Mouse (Mus musculus) midbrain, embryonic 16.5 days (tissue): Measurements from ENCODE around the gene Olfr1535. TPM values are rescaled to one million over a fixed set of nuclear protein-coding genes. Genes with fewer than 3 reads are reported as not detected.

Experiments
- ATAC-seq: fragments of 200-750 bp; cut with Nextera tagmentation; 2 replicates; pipeline ENCODE4 v1.8.0; 2017; ENCODE audit warnings: moderate TSS enrichment
- H3K27ac ChIP-seq: fragments of 300-500 bp; sonication (generic); 2 replicates; pipeline ENCODE4 v1.5.1; 2014; ENCODE audit warnings: mild to moderate bottlenecking, low read length, mixed read lengths
- H3K27me3 ChIP-seq: fragments of 300-500 bp; sonication (generic); 2 replicates; pipeline ENCODE4 v1.6.1; 2014; ENCODE audit warnings: low read depth, low read length, mixed read lengths; ENCODE audit not compliant: control insufficient read depth, insufficient read depth
- H3K36me3 ChIP-seq: fragments of 300-500 bp; sonication (generic); 2 replicates; pipeline ENCODE4 v1.6.1; 2014; ENCODE audit warnings: mild to moderate bottlenecking, low read length, moderate library complexity, mixed read lengths; ENCODE audit not compliant: control insufficient read depth, insufficient read depth
- H3K4me1 ChIP-seq: fragments of 300-500 bp; sonication (generic); 2 replicates; pipeline ENCODE4 v1.6.1; 2014; ENCODE audit warnings: mild to moderate bottlenecking, low read length, mixed read lengths; ENCODE audit not compliant: control insufficient read depth, insufficient read depth
- H3K4me2 ChIP-seq: fragments of 300-500 bp; sonication (generic); 2 replicates; pipeline ENCODE4 v1.6.1; 2014; ENCODE audit warnings: mild to moderate bottlenecking, low read length, mixed read lengths
- H3K4me3 ChIP-seq: fragments of 300-500 bp; sonication (generic); 2 replicates; pipeline ENCODE4 v1.5.1; 2014; ENCODE audit warnings: low read depth, mild to moderate bottlenecking, low read length, moderate library complexity, mixed read lengths
- H3K9ac ChIP-seq: fragments of 300-500 bp; sonication (generic); 2 replicates; pipeline ENCODE4 v1.6.1; 2014; ENCODE audit warnings: low read depth, low read length, mixed read lengths
- H3K9me3 ChIP-seq: fragments of 300-500 bp; sonication (generic); replicated peaks from 2 replicates; pipeline ENCODE4 v1.6.1; 2014; ENCODE audit warnings: mild to moderate bottlenecking, low read length, mixed read lengths; ENCODE audit not compliant: control insufficient read depth, poor library complexity, severe bottlenecking
- WGBS: fragments of 180-500 bp; shearing (Covaris S2); extraction: QIAGEN DNeasy Blood & Tissue Kit; methylation state at CpG from one replicate; pipeline ENCODE4 v1.1.7; 2014; 5-methylcytosine and 5-hydroxymethylcytosine counted together
- polyA plus RNA-seq: library from polyadenylated mRNA; unstranded; fragments of >200 nt; fragmentation: Nextera tagmentation; extraction: Ambion mirVana; gene quantifications from 2 replicates; pipeline ENCODE4 v1.2.1, GENCODE M21; 2015

The Olfr1535 gene
- not detected in 2 replicates for polyA plus RNA-seq

DNA sequence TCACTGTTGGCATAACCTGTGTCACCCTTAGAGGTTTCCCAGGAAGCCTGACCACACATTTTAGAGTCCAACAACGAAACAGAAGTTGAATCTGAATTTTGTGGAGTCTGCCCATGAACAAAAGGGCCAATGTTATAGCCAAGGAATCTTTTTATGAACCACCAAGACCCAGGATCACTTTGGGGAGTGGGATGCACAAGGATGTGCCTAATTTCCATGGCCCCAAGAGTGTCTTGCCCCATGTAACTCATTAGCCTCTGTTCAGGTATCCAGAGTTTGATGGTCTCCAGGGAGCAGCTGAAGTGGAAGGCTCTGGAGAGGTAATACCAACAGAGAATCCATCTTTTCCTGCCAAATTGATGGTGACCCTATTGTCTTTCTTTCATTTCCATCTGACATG lies at the start of gene Olfr1535:
Gene Olfr1535 (minus strand): TSS at position 101 of the 400 bp plus-strand sequence.
- no peak within 1 kb of the TSS for H3K27ac ChIP-seq
- no peaks in the 10 kb centered on the region for H3K27me3 ChIP-seq
- no peaks in the 10 kb centered on the region for H3K4me1 ChIP-seq
- ATAC-seq, result no peak
- 66% methylated on average over 1 of the region's 1 CpGs for WGBS
- H3K4me3 ChIP-seq, result no peak within 1 kb of the TSS
- H3K9ac ChIP-seq, result no peak within 1 kb of the TSS
- no peak within 1 kb of the TSS for H3K4me2 ChIP-seq
- no peaks in the 10 kb centered on the region for H3K9me3 ChIP-seq
- no peaks in the 10 kb centered on the region for H3K36me3 ChIP-seq

GRCm38 (mm10) chr13:21591618-21592017 lies 31.9 kb upstream of the Olfr1535 start:
- no peak overlapping the region for H3K4me3 ChIP-seq
- no peak for ATAC-seq
- H3K4me2 ChIP-seq, result no peak overlapping the region
- H3K27me3 ChIP-seq, result no peaks in the 10 kb centered on the region
- no peaks in the 10 kb centered on the region for H3K36me3 ChIP-seq
- no peaks in the 10 kb centered on the region for H3K4me1 ChIP-seq
- H3K27ac ChIP-seq, result no peak overlapping the region
- WGBS, result 76% methylated on average over 2 of the region's 2 CpGs
- no peaks in the 10 kb centered on the region for H3K9me3 ChIP-seq
- no peak overlapping the region for H3K9ac ChIP-seq

DNA sequence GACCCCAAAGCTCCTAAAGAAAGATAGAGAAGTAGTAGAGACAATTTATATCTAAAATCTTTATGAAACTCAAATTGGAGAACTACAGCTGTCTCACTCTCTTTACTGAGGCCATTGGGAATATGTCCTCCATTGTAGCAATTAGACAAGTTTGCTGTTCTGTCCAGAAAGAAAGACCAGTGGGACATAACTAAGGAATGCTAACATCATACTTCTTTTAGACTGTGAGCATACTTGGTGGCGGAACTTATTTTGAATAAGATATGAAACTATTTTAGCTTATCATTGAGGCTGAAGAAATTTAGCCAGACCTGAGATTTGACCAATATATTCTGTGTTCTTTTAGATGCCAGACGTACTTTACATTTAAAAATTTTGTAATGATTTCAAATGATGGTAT lies 22.0 kb upstream of the Olfr1535 start, which contains the start of gene Olfr1364:
Gene Olfr1364 (minus strand): TSS at position 101 of the 400 bp plus-strand sequence.
- ATAC-seq, result no peak
- 96% methylated on average over 2 of the region's 2 CpGs for WGBS
- Histone ChIP-seq H3K4me3 (no peak within 1 kb of the TSS), H3K27ac (no peak within 1 kb of the TSS), H3K9me3 (no peaks in the 10 kb centered on the region), H3K36me3 (no peaks in the 10 kb centered on the region), H3K4me2 (no peak within 1 kb of the TSS), H3K27me3 (no peaks in the 10 kb centered on the region), H3K4me1 (no peaks in the 10 kb centered on the region), H3K9ac (no peak within 1 kb of the TSS)

GRCm38 (mm10) chr13:21550416-21551110 lies 9.1 kb downstream of the Olfr1535 start:
- Histone ChIP-seq H3K4me3 (no peak overlapping the region), H3K4me2 (no peak overlapping the region), H3K27ac (no peak overlapping the region), H3K27me3 (no peaks in the 10 kb centered on the region), H3K9ac (no peak overlapping the region), H3K9me3 (no peaks in the 10 kb centered on the region), H3K4me1 (no peaks in the 10 kb centered on the region), H3K36me3 (no peaks in the 10 kb centered on the region)
- ATAC-seq, result no peak
- WGBS, result 61% methylated on average over 3 of the region's 3 CpGs

DNA sequence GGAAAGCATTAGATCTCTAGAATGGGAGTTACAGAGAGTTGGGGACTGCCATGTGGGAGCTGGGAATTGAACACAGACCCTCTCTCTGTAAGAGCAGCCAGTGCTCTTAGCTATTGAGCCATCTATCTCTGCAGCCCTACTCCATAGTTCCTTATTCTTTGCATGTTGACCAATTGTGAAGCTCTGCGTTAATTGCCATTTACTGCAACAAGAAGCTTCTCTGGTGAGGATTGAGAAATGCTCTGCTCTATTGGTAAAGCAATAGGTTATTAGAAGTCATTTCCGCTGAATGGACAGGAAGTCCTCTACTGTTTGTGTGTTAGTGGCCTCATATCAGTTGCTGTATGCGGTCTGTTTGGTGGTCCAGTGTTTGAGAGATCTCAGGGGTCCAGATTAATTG lies 10.2 kb downstream of the Olfr1535 start:
- Histone ChIP-seq H3K4me1 (no peaks in the 10 kb centered on the region), H3K9ac (no peak overlapping the region), H3K4me2 (no peak overlapping the region), H3K9me3 (no peaks in the 10 kb centered on the region), H3K36me3 (no peaks in the 10 kb centered on the region), H3K27ac (no peak overlapping the region), H3K4me3 (no peak overlapping the region), H3K27me3 (no peaks in the 10 kb centered on the region)
- ATAC-seq, result no peak
- 93% methylated on average over 3 of the region's 3 CpGs for WGBS

DNA sequence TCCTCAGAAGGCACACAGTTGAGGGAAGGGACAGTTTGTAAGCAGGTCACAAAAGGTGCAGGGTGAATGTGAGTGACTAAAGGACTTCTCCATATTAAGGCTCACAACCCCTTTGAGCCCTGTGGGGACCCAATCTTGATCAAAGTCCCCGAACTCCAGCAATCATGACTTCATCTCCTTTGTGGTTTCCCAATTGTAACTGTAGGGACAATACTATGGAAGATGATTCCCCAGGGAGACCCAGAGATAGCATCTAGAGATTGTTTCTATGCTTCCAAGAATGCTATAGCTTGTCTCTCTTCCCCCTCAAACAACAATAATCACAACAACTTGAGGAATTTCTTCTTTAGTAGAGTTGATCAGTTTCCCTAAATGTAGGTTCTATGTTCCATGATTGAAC lies 17.0 kb downstream of the Olfr1535 start, which contains the start of gene Olfr1366:
Gene Olfr1366 (minus strand): TSS at position 101 of the 400 bp plus-strand sequence.
- Histone ChIP-seq H3K36me3 (no peaks in the 10 kb centered on the region), H3K9me3 (no peaks in the 10 kb centered on the region), H3K4me3 (no peak within 1 kb of the TSS), H3K9ac (no peak within 1 kb of the TSS), H3K27ac (no peak within 1 kb of the TSS), H3K4me1 (no peaks in the 10 kb centered on the region), H3K27me3 (no peaks in the 10 kb centered on the region), H3K4me2 (no peak within 1 kb of the TSS)
- no peak for ATAC-seq
- WGBS, result 71% methylated on average over 1 of the region's 1 CpGs

DNA sequence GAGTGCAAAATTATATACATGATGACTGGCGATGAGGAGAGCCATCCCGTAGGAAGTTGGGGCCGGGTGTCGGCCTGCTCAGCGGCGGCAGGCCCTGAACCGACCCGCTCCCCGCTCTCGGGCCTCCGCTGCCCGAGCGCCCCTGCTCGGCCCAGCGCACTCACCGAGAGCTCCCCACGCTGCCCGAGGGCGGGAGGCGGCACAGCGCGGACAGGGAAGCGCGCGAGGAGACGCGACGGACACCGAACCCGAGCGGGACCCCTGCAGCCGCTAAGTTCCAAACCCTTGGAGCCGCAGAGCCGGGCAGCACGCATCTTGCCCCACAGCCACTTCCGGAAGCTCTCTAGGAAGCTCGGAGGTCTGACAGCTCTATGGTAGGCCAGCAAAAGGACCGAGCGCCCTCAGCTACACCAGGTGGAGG lies 28.9 kb downstream of the Olfr1535 start, which contains the start of gene Zkscan8:
Gene Zkscan8 (minus strand): TSS at position 340 of the 421 bp plus-strand sequence.
- Histone ChIP-seq H3K4me3 (peak within 1 kb of the TSS; percentile 98), H3K27ac (peak within 1 kb of the TSS; percentile 85), H3K27me3 (no peaks in the 10 kb centered on the region), H3K36me3 (peaks cover 8% of the 10 kb centered on the region), H3K4me1 (peaks cover 7% of the 10 kb centered on the region), H3K9ac (peak within 1 kb of the TSS; percentile 99), H3K9me3 (no peaks in the 10 kb centered on the region), H3K4me2 (peak within 1 kb of the TSS; percentile 66)
- peak; percentile 99 for ATAC-seq
- WGBS, result under 1% methylated on average over 39 of the region's 39 CpGs

GRCm38 (mm10) chr13:21530136-21530535 lies 29.6 kb downstream of the Olfr1535 start:
- Histone ChIP-seq H3K9me3 (no peaks in the 10 kb centered on the region), H3K9ac (peak overlapping the region; percentile 25; the same call in 1 of the 2 replicates), H3K27me3 (no peaks in the 10 kb centered on the region), H3K4me3 (peak overlapping the region; percentile 98), H3K27ac (no peak overlapping the region), H3K4me2 (peak overlapping the region; percentile 60), H3K36me3 (peaks cover 9% of the 10 kb centered on the region), H3K4me1 (peaks cover 7% of the 10 kb centered on the region)
- 49% methylated on average over 7 of the region's 7 CpGs for WGBS
- no peak for ATAC-seq

DNA sequence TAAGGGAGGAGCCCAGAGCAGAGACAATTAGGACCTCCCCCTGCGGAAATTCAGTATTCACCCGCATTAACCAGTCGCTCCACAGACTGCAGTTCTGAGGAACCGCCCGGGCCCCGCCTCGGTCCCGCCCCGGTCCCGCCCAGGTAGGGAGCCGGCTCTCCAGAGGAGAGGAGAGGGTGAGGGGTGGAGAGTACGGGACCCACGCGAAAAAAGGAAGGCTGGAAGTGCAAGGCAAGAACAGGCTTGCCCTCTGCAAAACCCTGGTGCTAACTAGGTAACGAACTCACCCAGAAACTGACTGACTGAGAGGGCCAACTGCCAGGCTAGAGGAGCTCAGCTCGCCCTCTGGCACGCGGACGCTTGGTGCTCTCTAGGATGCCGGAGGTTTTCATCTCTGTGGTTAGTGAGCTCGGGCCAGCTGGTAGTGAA lies 53.5 kb downstream of the Olfr1535 start:
- H3K4me3 ChIP-seq, result peak overlapping the region; percentile 78
- H3K27ac ChIP-seq, result peak overlapping the region; percentile 85
- peaks cover 5% of the 10 kb centered on the region for H3K4me1 ChIP-seq
- peak overlapping the region; percentile 72 for H3K4me2 ChIP-seq
- no peaks in the 10 kb centered on the region; the same call in 1 of the 2 replicates for H3K27me3 ChIP-seq
- H3K9me3 ChIP-seq, result no peaks in the 10 kb centered on the region
- ATAC-seq, result peak; percentile 100
- WGBS, result under 1% methylated on average over 21 of the region's 21 CpGs
- H3K36me3 ChIP-seq, result no peaks in the 10 kb centered on the region
- peak overlapping the region; percentile 82 for H3K9ac ChIP-seq
